Mouse (Mus musculus) neural tube, embryonic 11.5 days (tissue): ENCODE data around the gene Unc5c. TPM values are rescaled to one million over a fixed set of nuclear protein-coding genes. Genes with fewer than 3 reads are reported as not detected.

ENCODE experiments used
- ATAC-seq: fragments of 200-750 bp; cut with Nextera tagmentation; 2 replicates; pipeline ENCODE4 v1.8.0; 2017; ENCODE audit warnings: moderate number of reproducible peaks, mild to moderate bottlenecking, moderate TSS enrichment, moderate library complexity; ENCODE audit not compliant: insufficient read depth, low FRiP score, low TSS enrichment
- DNase-seq: peaks from one replicate; pipeline ENCODE4 v3.0.0-alpha.2; 2015; ENCODE audit warnings: low spot score
- H3K27ac ChIP-seq: fragments of 300-500 bp; sonication (generic); 2 replicates; pipeline ENCODE4 v1.5.1; 2014; ENCODE audit warnings: low read depth, mild to moderate bottlenecking, low read length
- H3K27me3 ChIP-seq: fragments of 300-500 bp; sonication (generic); 2 replicates; pipeline ENCODE4 v1.6.1; 2014; ENCODE audit warnings: mild to moderate bottlenecking, low read length, mixed read lengths; ENCODE audit not compliant: control insufficient read depth, insufficient read depth
- H3K36me3 ChIP-seq: fragments of 300-500 bp; sonication (generic); 2 replicates; pipeline ENCODE4 v1.6.1; 2014; ENCODE audit warnings: mild to moderate bottlenecking, low read length, moderate library complexity, mixed read lengths; ENCODE audit not compliant: control insufficient read depth, insufficient read depth
- H3K4me1 ChIP-seq: fragments of 300-500 bp; sonication (generic); 2 replicates; pipeline ENCODE4 v1.6.1; 2014; ENCODE audit warnings: low read length, mixed read lengths; ENCODE audit not compliant: control insufficient read depth, insufficient read depth
- H3K4me2 ChIP-seq: fragments of 300-500 bp; sonication (generic); 2 replicates; pipeline ENCODE4 v1.6.1; 2014; ENCODE audit warnings: low read depth, mild to moderate bottlenecking, moderate library complexity
- H3K4me3 ChIP-seq: fragments of 300-500 bp; sonication (generic); 2 replicates; pipeline ENCODE4 v1.5.1; 2014; ENCODE audit warnings: low read depth, low read length
- H3K9ac ChIP-seq: fragments of 300-500 bp; sonication (generic); 2 replicates; pipeline ENCODE4 v1.6.1; 2014; ENCODE audit warnings: mild to moderate bottlenecking, low read length
- H3K9me3 ChIP-seq: fragments of 300-500 bp; sonication (generic); 2 replicates; pipeline ENCODE4 v1.6.1; 2016; ENCODE audit warnings: low read length; ENCODE audit not compliant: control insufficient read depth
- WGBS: fragments of 180-500 bp; shearing (Covaris S2); extraction: QIAGEN DNeasy Blood & Tissue Kit; methylation state at CpG from one replicate; pipeline ENCODE4 v1.1.7; 2014; 5-methylcytosine and 5-hydroxymethylcytosine counted together
- polyA plus RNA-seq: library from polyadenylated mRNA; unstranded; fragments of >200 nt; fragmentation: Nextera tagmentation; extraction: Ambion mirVana; gene quantifications from 2 replicates; pipeline ENCODE4 v1.2.1, GENCODE M21; 2014

The Unc5c gene
- polyA plus RNA-seq, 1 experiment from 2014 or later: 17.5 TPM

DNA sequence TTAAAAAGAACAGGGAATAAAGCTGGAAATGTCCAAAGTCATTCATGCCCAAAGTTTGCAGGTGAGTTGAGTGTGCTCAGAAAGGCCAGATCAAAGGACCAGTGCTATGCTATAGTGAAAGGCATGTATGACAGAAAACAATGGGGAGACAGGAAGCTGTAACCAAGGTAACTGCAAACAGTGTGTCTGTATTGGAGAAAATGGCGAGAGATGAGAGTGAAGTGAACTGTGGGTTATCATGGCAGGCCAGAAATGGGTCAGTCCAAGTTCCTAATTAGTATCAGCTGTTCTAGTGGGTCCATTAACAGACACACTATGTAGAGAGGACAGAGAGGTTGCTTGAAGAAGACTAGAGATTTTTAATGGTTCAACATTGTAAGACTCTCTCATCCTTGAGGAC is 164.4 kb downstream of the Unc5c start:
- WGBS: 41% methylated on average over 1 of the region's 1 CpGs

DNA sequence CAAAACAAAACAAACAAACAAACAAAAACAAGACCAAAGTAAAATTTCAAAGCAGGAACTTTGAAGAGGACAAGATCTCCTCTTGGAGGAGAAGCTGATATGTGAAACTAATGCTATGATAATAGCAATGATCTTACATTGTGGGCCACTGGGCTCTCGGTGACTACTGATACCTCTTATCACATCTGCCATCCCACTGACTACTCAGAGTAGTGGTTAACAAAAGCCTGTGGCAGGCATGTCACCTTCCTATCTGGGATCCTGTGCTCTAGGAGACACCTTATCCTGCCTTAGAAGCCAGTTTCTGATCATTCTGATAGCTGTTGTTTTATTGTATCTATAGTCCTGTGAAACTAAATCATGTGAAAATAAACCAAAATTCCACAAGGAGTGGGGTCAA is 172.9 kb downstream of the Unc5c start:
- ATAC-seq (no peak), DNase-seq (no peak)
- no peak overlapping the region for H3K27ac ChIP-seq
- no peaks in the 10 kb centered on the region for H3K36me3 ChIP-seq
- no peak overlapping the region for H3K9ac ChIP-seq
- no peak overlapping the region for H3K4me2 ChIP-seq
- no peak overlapping the region for H3K4me3 ChIP-seq
- no peaks in the 10 kb centered on the region for H3K4me1 ChIP-seq
- H3K27me3 ChIP-seq: no peaks in the 10 kb centered on the region
- H3K9me3 ChIP-seq: no peaks in the 10 kb centered on the region
- 72% methylated on average over 1 of the region's 1 CpGs for WGBS

More for the DNA sequence above, 164.4 kb downstream of the Unc5c start:
- Histone ChIP-seq H3K9ac (no peak overlapping the region), H3K36me3 (no peaks in the 10 kb centered on the region), H3K9me3 (no peaks in the 10 kb centered on the region), H3K27me3 (no peaks in the 10 kb centered on the region), H3K27ac (no peak overlapping the region), H3K4me1 (no peaks in the 10 kb centered on the region), H3K4me2 (no peak overlapping the region), H3K4me3 (no peak overlapping the region)
- ATAC-seq (no peak), DNase-seq (no peak)

GRCm38 (mm10) chr3:141644264-141644663 is 179.2 kb downstream of the Unc5c start:
- Histone ChIP-seq H3K27ac (no peak overlapping the region), H3K27me3 (no peaks in the 10 kb centered on the region)

DNA sequence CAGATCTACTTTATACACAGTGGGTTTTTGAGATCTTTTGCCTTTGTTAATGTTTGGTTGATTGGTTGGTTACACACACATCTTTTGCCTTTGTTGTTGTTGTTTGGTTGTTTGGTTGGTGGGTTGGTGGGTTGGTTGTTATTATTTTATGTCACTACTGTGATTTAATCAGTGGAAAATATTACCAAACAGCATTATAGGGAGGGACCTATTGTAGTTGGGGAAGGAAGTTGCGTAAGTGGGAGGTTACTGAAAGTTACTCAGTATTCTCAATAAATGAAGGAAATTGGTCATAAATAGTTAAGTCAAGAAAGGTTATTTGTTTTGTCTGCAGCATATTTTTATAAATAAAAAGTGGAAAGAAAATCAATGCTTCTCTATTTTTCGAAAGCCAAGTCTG is 181.6 kb downstream of the Unc5c start:
- no peak overlapping the region for H3K27ac ChIP-seq
- ATAC-seq: no peak
- H3K9ac ChIP-seq: no peak overlapping the region
- WGBS: 89% methylated on average over 2 of the region's 2 CpGs
- H3K4me1 ChIP-seq: no peaks in the 10 kb centered on the region
- H3K36me3 ChIP-seq: no peaks in the 10 kb centered on the region
- H3K9me3 ChIP-seq: no peaks in the 10 kb centered on the region
- H3K4me2 ChIP-seq: no peak overlapping the region
- no peak for DNase-seq
- H3K4me3 ChIP-seq: no peak overlapping the region
- H3K27me3 ChIP-seq: no peaks in the 10 kb centered on the region

More at GRCm38 (mm10) chr3:141644264-141644663, 179.2 kb downstream of the Unc5c start:
- Histone ChIP-seq H3K4me2 (no peak overlapping the region), H3K36me3 (no peaks in the 10 kb centered on the region), H3K4me1 (no peaks in the 10 kb centered on the region), H3K4me3 (no peak overlapping the region), H3K9me3 (no peaks in the 10 kb centered on the region), H3K9ac (no peak overlapping the region)
- WGBS: 74% methylated on average over 5 of the region's 5 CpGs
- no peak for ATAC-seq
- DNase-seq: no peak

GRCm38 (mm10) chr3:141650658-141651057 is 185.6 kb downstream of the Unc5c start:
- Histone ChIP-seq H3K9me3 (no peaks in the 10 kb centered on the region), H3K4me1 (no peaks in the 10 kb centered on the region), H3K9ac (no peak overlapping the region), H3K27me3 (no peaks in the 10 kb centered on the region), H3K36me3 (no peaks in the 10 kb centered on the region), H3K4me3 (no peak overlapping the region), H3K27ac (no peak overlapping the region), H3K4me2 (no peak overlapping the region)
- 84% methylated on average over 3 of the region's 3 CpGs for WGBS
- DNase-seq (no peak), ATAC-seq (no peak)

GRCm38 (mm10) chr3:141653915-141654314 is 188.9 kb downstream of the Unc5c start:
- Histone ChIP-seq H3K4me2 (no peak overlapping the region), H3K27ac (no peak overlapping the region), H3K4me3 (no peak overlapping the region), H3K9me3 (no peaks in the 10 kb centered on the region), H3K27me3 (no peaks in the 10 kb centered on the region), H3K36me3 (no peaks in the 10 kb centered on the region), H3K9ac (no peak overlapping the region), H3K4me1 (no peaks in the 10 kb centered on the region)
- DNase-seq (no peak), ATAC-seq (no peak)
- WGBS: 94% methylated on average over 1 of the region's 1 CpGs

DNA sequence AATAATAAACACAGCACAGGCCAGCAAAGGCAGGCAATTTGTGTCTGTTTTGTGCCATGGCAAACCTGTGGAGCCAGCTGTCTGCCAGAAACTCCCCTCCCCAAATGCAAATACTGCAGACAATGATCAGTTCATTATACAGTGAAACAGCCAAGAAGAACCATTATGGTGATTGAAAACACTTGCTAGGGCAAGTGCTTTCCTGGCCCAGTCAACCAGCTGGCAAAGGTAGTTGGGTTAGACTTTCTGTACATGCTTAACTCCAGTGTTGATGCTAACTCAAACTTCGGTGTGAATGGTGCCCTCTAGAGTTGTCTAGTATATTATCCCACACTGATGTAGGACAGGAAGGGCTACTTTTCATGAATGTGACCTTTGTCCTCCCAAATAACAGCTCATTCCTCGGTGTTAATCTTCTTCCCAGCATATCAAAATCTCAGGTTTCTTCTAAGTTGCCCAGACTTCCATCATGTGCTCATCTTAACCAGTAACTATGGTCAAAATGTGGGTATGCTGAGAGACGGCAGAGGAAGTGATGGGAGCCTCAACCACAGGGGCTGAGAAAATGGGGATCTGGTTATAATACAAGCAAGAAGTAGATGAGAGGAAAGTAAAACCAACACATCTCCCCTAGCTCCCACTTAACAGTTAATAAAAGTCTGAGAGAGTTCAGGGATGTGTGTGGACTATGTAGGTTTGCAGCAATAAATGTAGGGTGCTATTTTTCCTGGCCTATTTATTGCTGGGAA is 194.2 kb downstream of the Unc5c start:
- no peak for ATAC-seq
- Histone ChIP-seq H3K9me3 (no peaks in the 10 kb centered on the region), H3K4me2 (no peak overlapping the region), H3K9ac (no peak overlapping the region), H3K27ac (no peak overlapping the region), H3K4me3 (no peak overlapping the region), H3K36me3 (no peaks in the 10 kb centered on the region), H3K27me3 (no peaks in the 10 kb centered on the region), H3K4me1 (peaks cover 6% of the 10 kb centered on the region; the same call in 1 of the 2 replicates)
- no peak for DNase-seq
- 75% methylated on average over 3 of the region's 3 CpGs for WGBS

DNA sequence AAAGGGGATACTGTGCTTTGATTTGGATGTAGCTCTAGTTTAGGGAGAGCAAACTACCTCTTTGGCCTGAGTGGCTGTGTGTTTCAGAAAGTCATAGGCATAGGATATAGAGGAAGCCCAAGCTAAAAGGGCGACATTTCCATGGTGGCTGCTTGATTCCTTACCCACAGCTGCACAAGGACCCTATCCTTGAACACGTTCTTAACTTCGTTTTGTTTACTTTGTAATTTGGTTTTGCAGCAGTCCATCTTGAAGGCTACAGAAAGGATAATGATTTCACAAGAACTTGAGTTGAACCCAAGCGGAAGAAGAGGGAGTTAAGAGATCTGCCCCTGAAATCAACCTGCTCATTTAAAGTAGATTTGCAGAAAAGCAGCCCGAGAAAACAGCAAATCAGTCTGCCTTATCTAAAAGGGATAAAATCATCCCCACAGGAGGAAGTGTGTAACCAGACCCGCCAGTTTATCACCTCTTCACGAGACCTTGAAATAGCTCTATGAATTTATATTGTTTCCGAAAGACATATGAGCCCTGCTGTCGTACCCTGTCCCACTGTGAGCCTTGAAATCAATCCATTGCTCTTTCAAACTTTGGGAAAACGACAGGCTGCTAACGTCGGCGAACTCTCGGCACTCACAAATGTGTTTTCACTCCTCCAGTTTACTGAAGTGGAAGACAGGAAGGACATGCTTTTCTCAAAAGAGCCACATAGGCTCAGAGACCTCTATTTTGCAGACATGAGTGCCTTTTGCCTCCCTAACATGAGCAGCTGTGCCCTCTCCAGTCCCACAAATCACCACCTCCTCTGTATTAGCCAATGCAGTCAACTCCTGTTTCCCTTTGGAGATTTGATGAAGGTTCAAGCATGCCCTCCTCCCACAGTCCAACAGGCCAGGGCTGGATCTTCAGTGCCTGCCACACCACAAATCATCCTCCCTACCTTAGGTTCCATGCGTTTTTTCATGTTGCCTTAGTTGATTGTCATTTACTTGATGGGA is 195.3 kb downstream of the Unc5c start:
- Histone ChIP-seq H3K27ac (no peak overlapping the region), H3K9me3 (no peaks in the 10 kb centered on the region), H3K9ac (no peak overlapping the region), H3K36me3 (no peaks in the 10 kb centered on the region), H3K27me3 (no peaks in the 10 kb centered on the region), H3K4me1 (peaks cover 6% of the 10 kb centered on the region; the same call in 1 of the 2 replicates), H3K4me3 (no peak overlapping the region), H3K4me2 (no peak overlapping the region)
- DNase-seq: no peak
- no peak for ATAC-seq
- 55% methylated on average over 15 of the region's 15 CpGs for WGBS
